Mouse (Mus musculus) midbrain, postnatal 0 days (tissue): Measurements from ENCODE around the gene Eps8l3. TPM values are rescaled to one million over a fixed set of nuclear protein-coding genes. Genes with fewer than 3 reads are reported as not detected.

ENCODE experiments used
- ATAC-seq: fragments of 200-750 bp; cut with Nextera tagmentation; 2 replicates; pipeline ENCODE4 v1.8.0; 2017; ENCODE audit warnings: moderate number of reproducible peaks, mild to moderate bottlenecking, moderate TSS enrichment, moderate library complexity; ENCODE audit not compliant: low FRiP score
- DNase-seq: peaks from one replicate; pipeline ENCODE4 v3.0.0-alpha.2; 2015; ENCODE audit warnings: low spot score
- H3K27ac ChIP-seq: fragments of 300-500 bp; sonication (generic); 2 replicates; pipeline ENCODE4 v1.5.1; 2014; ENCODE audit warnings: low read depth, mild to moderate bottlenecking, low read length, mixed read lengths
- H3K27me3 ChIP-seq: fragments of 300-500 bp; sonication (generic); 2 replicates; pipeline ENCODE4 v1.6.1; 2014; ENCODE audit warnings: low read length, control low read depth, mixed read lengths; ENCODE audit not compliant: insufficient read depth
- H3K36me3 ChIP-seq: fragments of 300-500 bp; sonication (generic); 2 replicates; pipeline ENCODE4 v1.6.1; 2014; ENCODE audit warnings: low read length, control low read depth, mixed read lengths; ENCODE audit not compliant: insufficient read depth
- H3K4me1 ChIP-seq: fragments of 300-500 bp; sonication (generic); 2 replicates; pipeline ENCODE4 v1.6.1; 2014; ENCODE audit warnings: mild to moderate bottlenecking, control low read depth, antibody characterized with exemption, low read length, mixed read lengths; ENCODE audit not compliant: insufficient read depth
- H3K4me2 ChIP-seq: fragments of 300-500 bp; sonication (generic); 2 replicates; pipeline ENCODE4 v1.6.1; 2014; ENCODE audit warnings: low read depth, mild to moderate bottlenecking, low read length, mixed read lengths; ENCODE audit not compliant: poor library complexity, severe bottlenecking
- H3K4me3 ChIP-seq: fragments of 300-500 bp; sonication (generic); 2 replicates; pipeline ENCODE4 v1.5.1; 2014; ENCODE audit warnings: low read depth, mild to moderate bottlenecking, low read length, moderate library complexity
- H3K9ac ChIP-seq: fragments of 300-500 bp; sonication (generic); replicated peaks from 2 replicates; pipeline ENCODE4 v1.6.1; 2014; ENCODE audit warnings: mild to moderate bottlenecking, low read length, moderate library complexity, mixed read lengths; ENCODE audit not compliant: poor library complexity, severe bottlenecking
- H3K9me3 ChIP-seq: fragments of 300-500 bp; sonication (generic); 2 replicates; pipeline ENCODE4 v1.6.1; 2016; ENCODE audit warnings: low read length, control low read depth
- CTCF ChIP-seq: IDR thresholded peaks from 2 replicates; pipeline ENCODE4 v1.5.1; 2016; ENCODE audit warnings: antibody characterized with exemption, mild to moderate bottlenecking
- WGBS: fragments of 180-500 bp; shearing (Covaris S2); extraction: QIAGEN DNeasy Blood & Tissue Kit; methylation state at CpG from one replicate; pipeline ENCODE4 v1.1.7; 2014; 5-methylcytosine and 5-hydroxymethylcytosine counted together
- polyA plus RNA-seq: library from polyadenylated mRNA; unstranded; fragments of >200 nt; fragmentation: Nextera tagmentation; extraction: Ambion mirVana; gene quantifications from 2 replicates; pipeline ENCODE4 v1.2.1, GENCODE M21; 2015
- total RNA-seq: library from RNA; depleted of rRNA; stranded (reverse); fragments of >200 nt; gene quantifications from 2 replicates; pipeline ENCODE4 v1.2.3, GENCODE M21; 2014

The Eps8l3 gene
- total and polyA plus RNA-seq, 2 experiments from 2014 or later = not detected

- H3K27me3 ChIP-seq = no peaks in the 10 kb centered on the region
- no peak overlapping the region for H3K4me2 ChIP-seq
- H3K9ac ChIP-seq = no peak overlapping the region
- DNase-seq (no peak), ATAC-seq (no peak)
- H3K36me3 ChIP-seq = no peaks in the 10 kb centered on the region
- WGBS = 76% methylated on average over 15 of the region's 15 CpGs
- H3K4me3 ChIP-seq = no peak overlapping the region
- no peak overlapping the region for H3K27ac ChIP-seq
- no peak for TF ChIP-seq CTCF
- no peaks in the 10 kb centered on the region for H3K4me1 ChIP-seq
- H3K9me3 ChIP-seq = no peaks in the 10 kb centered on the region
Observed at GRCm38 (mm10) chr3:107916674-107917073, 39.6 kb downstream of the Eps8l3 start.

GRCm38 (mm10) chr3:107917097-107917496 lies 40.1 kb downstream of the Eps8l3 start:
- Histone ChIP-seq H3K4me2 (no peak overlapping the region), H3K4me3 (no peak overlapping the region), H3K27me3 (no peaks in the 10 kb centered on the region), H3K9ac (no peak overlapping the region), H3K36me3 (no peaks in the 10 kb centered on the region), H3K4me1 (no peaks in the 10 kb centered on the region), H3K27ac (no peak overlapping the region), H3K9me3 (no peaks in the 10 kb centered on the region)
- ATAC-seq = no peak
- peak; percentile 57 for TF ChIP-seq CTCF
- no peak for DNase-seq
- WGBS = 83% methylated on average over 3 of the region's 3 CpGs

GRCm38 (mm10) chr3:107917783-107918408 lies 40.9 kb downstream of the Eps8l3 start:
- Histone ChIP-seq H3K9me3 (no peaks in the 10 kb centered on the region), H3K4me2 (no peak overlapping the region), H3K4me3 (no peak overlapping the region), H3K27me3 (no peaks in the 10 kb centered on the region), H3K4me1 (no peaks in the 10 kb centered on the region), H3K9ac (no peak overlapping the region), H3K36me3 (no peaks in the 10 kb centered on the region), H3K27ac (no peak overlapping the region)
- WGBS = 62% methylated on average over 7 of the region's 7 CpGs
- peak; percentile 88 for TF ChIP-seq CTCF
- ATAC-seq = no peak
- DNase-seq = peak; percentile 77

GRCm38 (mm10) chr3:107920348-107920747 lies 43.3 kb downstream of the Eps8l3 start:
- no peak for ATAC-seq
- Histone ChIP-seq H3K4me1 (no peaks in the 10 kb centered on the region), H3K27ac (no peak overlapping the region), H3K27me3 (no peaks in the 10 kb centered on the region), H3K9ac (no peak overlapping the region), H3K4me2 (no peak overlapping the region), H3K36me3 (no peaks in the 10 kb centered on the region), H3K4me3 (no peak overlapping the region), H3K9me3 (no peaks in the 10 kb centered on the region)
- no peak for DNase-seq
- TF ChIP-seq CTCF = no peak
- WGBS = 97% methylated on average over 5 of the region's 5 CpGs

GRCm38 (mm10) chr3:107925335-107925734 lies 48.3 kb downstream of the Eps8l3 start:
- Histone ChIP-seq H3K27me3 (no peaks in the 10 kb centered on the region), H3K4me2 (no peak overlapping the region), H3K27ac (no peak overlapping the region), H3K4me1 (no peaks in the 10 kb centered on the region), H3K9ac (no peak overlapping the region), H3K36me3 (no peaks in the 10 kb centered on the region), H3K9me3 (no peaks in the 10 kb centered on the region), H3K4me3 (no peak overlapping the region)
- no peak for TF ChIP-seq CTCF
- WGBS = 94% methylated on average over 3 of the region's 3 CpGs
- DNase-seq (no peak), ATAC-seq (no peak)

GRCm38 (mm10) chr3:107927841-107928240 lies 50.8 kb downstream of the Eps8l3 start:
- Histone ChIP-seq H3K4me1 (no peaks in the 10 kb centered on the region), H3K9me3 (no peaks in the 10 kb centered on the region), H3K4me3 (no peak overlapping the region), H3K27me3 (no peaks in the 10 kb centered on the region), H3K27ac (no peak overlapping the region), H3K36me3 (no peaks in the 10 kb centered on the region), H3K4me2 (no peak overlapping the region), H3K9ac (no peak overlapping the region)
- ATAC-seq (no peak), DNase-seq (peak; percentile 24)
- TF ChIP-seq CTCF = no peak
- WGBS = 45% methylated on average over 3 of the region's 3 CpGs
